Comparison of ENCODE assay signal across 20 mouse cellular contexts in the genomic region with DNA sequence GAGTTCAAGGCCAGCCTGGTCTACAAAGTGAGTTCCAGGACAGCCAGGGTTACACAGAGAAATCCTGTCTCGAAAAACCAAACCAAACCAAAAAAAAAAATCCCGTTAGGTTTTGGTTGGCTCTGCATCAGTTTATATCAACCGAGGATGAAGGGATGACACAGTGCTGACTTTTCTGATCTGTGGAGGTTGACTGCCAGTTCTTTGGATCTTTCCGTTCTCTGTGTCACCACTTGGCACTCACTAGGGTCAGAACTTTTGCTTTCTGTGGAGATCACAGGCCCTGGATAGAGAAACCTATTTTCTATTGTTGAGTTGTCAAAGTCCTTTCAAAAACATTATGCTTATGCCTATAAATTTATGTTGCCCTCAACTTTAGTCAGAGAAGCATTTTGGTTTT. TPM values are rescaled to one million over a fixed set of nuclear protein-coding genes. Genes with fewer than 3 reads are reported as not detected.
"Had no signal": no experiment of that assay in that cellular context is flagged by ENCODE, and none has a peak within 500 bp of the region (broad histone marks: within the 10 kb centered on the region; RNA-seq: fewer than 3 reads in every experiment).

No protein-coding gene starts in this region.

- DNase-seq: gastrocnemius, postnatal 10 days; heart, adult 2 months; heart, postnatal 4 days; kidney, adult 18-20 months; kidney, adult 8-10 months; kidney, postnatal 10 days; kidney, postnatal 25 days; kidney, postnatal 4 days; liver; liver, embryonic 13.5 days had no signal

RNA-seq across cellular contexts. Expression of a gene that starts 20.6 kb away (rescaled TPM):
- total RNA-seq: granulocyte monocyte progenitor cell, adult 5-6 weeks had no signal

RNA-seq across cellular contexts. Expression of a gene that starts 38.1 kb away (rescaled TPM):
- total RNA-seq: gastrocnemius, postnatal 10 days; gastrocnemius, postnatal 25 days; gastrocnemius, postnatal 4 days; granulocyte monocyte progenitor cell, adult 5-6 weeks; layer of hippocampus, adult 2 months; layer of hippocampus, postnatal 10 days; layer of hippocampus, postnatal 25 days; left cerebral cortex, adult 2 months; left cerebral cortex, postnatal 14 days; left cerebral cortex, postnatal 36 days had no signal

RNA-seq across cellular contexts. Expression of a gene that starts 51.0 kb away (rescaled TPM):
- total RNA-seq: gastrocnemius, postnatal 10 days; gastrocnemius, postnatal 25 days; gastrocnemius, postnatal 4 days; granulocyte monocyte progenitor cell, adult 5-6 weeks; heart, adult 2 months; heart, postnatal 25 days; heart, postnatal 4 days; layer of hippocampus, adult 2 months; layer of hippocampus, postnatal 10 days; layer of hippocampus, postnatal 25 days; left cerebral cortex, adult 2 months; left cerebral cortex, postnatal 14 days had no signal
